Mouse (Mus musculus): ENCODE results near the gene Nop58. TPM values are rescaled to one million over a fixed set of nuclear protein-coding genes. Genes with fewer than 3 reads are reported as not detected.

The Nop58 gene
- polyA plus RNA-seq, 1 experiment from 2014 or later = 232 TPM

- Histone ChIP-seq H3K9me3 (replicated peaks; ENCODE audit: control insufficient read depth, low read length) (no peaks in the 10 kb centered on the region), H3K4me2 (ENCODE audit: low read depth, low read length) (no peak overlapping the region), H3K27me3 (ENCODE audit: control insufficient read depth, insufficient read depth, low read length) (no peaks in the 10 kb centered on the region), H3K4me3 (replicated peaks; ENCODE audit: low read length) (no peak overlapping the region), H3K4me1 (ENCODE audit: control insufficient read depth, insufficient read depth, low read length) (no peaks in the 10 kb centered on the region), H3K9ac (ENCODE audit: low read length) (no peak overlapping the region), H3K36me3 (ENCODE audit: control insufficient read depth, insufficient read depth, low read length) (peaks cover 29% of the 10 kb centered on the region), H3K27ac (ENCODE audit: low read length) (no peak overlapping the region)
- 76% methylated on average over 5 of the region's 5 CpGs for WGBS
- no peak for ATAC-seq (ENCODE audit: insufficient read depth, low FRiP score)
Observed at GRCm38 (mm10) chr1:59697751-59698150, 13.0 kb downstream of the Nop58 start.

- H3K4me1 ChIP-seq (ENCODE audit: control insufficient read depth, insufficient read depth, low read length) = no peaks in the 10 kb centered on the region
- no peak overlapping the region for H3K4me2 ChIP-seq (ENCODE audit: low read depth, low read length)
- ATAC-seq (ENCODE audit: insufficient read depth, low FRiP score) = no peak
- no peak overlapping the region for H3K4me3 ChIP-seq (replicated peaks; ENCODE audit: low read length)
- H3K9ac ChIP-seq (ENCODE audit: low read length) = no peak overlapping the region
- H3K36me3 ChIP-seq (ENCODE audit: control insufficient read depth, insufficient read depth, low read length) = peaks cover 29% of the 10 kb centered on the region
- H3K27me3 ChIP-seq (ENCODE audit: control insufficient read depth, insufficient read depth, low read length) = no peaks in the 10 kb centered on the region
- WGBS = 94% methylated on average over 3 of the region's 3 CpGs
- H3K9me3 ChIP-seq (replicated peaks; ENCODE audit: control insufficient read depth, low read length) = no peaks in the 10 kb centered on the region
- no peak overlapping the region for H3K27ac ChIP-seq (ENCODE audit: low read length)
Observed at GRCm38 (mm10) chr1:59698207-59698606, 13.4 kb downstream of the Nop58 start.

- Histone ChIP-seq H3K27me3 (ENCODE audit: control insufficient read depth, insufficient read depth, low read length) (no peaks in the 10 kb centered on the region), H3K4me2 (ENCODE audit: low read depth, low read length) (no peak overlapping the region), H3K9ac (ENCODE audit: low read length) (no peak overlapping the region), H3K27ac (ENCODE audit: low read length) (no peak overlapping the region), H3K9me3 (replicated peaks; ENCODE audit: control insufficient read depth, low read length) (no peaks in the 10 kb centered on the region), H3K4me1 (ENCODE audit: control insufficient read depth, insufficient read depth, low read length) (no peaks in the 10 kb centered on the region), H3K4me3 (replicated peaks; ENCODE audit: low read length) (no peak overlapping the region), H3K36me3 (ENCODE audit: control insufficient read depth, insufficient read depth, low read length) (peaks cover 45% of the 10 kb centered on the region)
- ATAC-seq (ENCODE audit: insufficient read depth, low FRiP score) = no peak
- WGBS = 100% methylated on average over 1 of the region's 1 CpGs
Observed at GRCm38 (mm10) chr1:59701766-59702165, 17.0 kb downstream of the Nop58 start.

GRCm38 (mm10) chr1:59719900-59720299, 35.1 kb downstream of the Nop58 start:
- WGBS = 43% methylated on average over 4 of the region's 4 CpGs

GRCm38 (mm10) chr1:59725661-59726060, 40.9 kb downstream of the Nop58 start:
- Histone ChIP-seq H3K27ac (ENCODE audit: low read length) (no peak overlapping the region; the same call in 1 of the 2 replicates), H3K4me3 (replicated peaks; ENCODE audit: low read length) (no peak overlapping the region), H3K4me2 (ENCODE audit: low read depth, low read length) (no peak overlapping the region), H3K9ac (ENCODE audit: low read length) (no peak overlapping the region), H3K27me3 (ENCODE audit: control insufficient read depth, insufficient read depth, low read length) (no peaks in the 10 kb centered on the region), H3K9me3 (replicated peaks; ENCODE audit: control insufficient read depth, low read length) (no peaks in the 10 kb centered on the region), H3K4me1 (ENCODE audit: control insufficient read depth, insufficient read depth, low read length) (no peaks in the 10 kb centered on the region), H3K36me3 (ENCODE audit: control insufficient read depth, insufficient read depth, low read length) (no peaks in the 10 kb centered on the region)
- WGBS = 58% methylated on average over 4 of the region's 4 CpGs
- no peak for ATAC-seq (ENCODE audit: insufficient read depth, low FRiP score)

More at GRCm38 (mm10) chr1:59719900-59720299, 35.1 kb downstream of the Nop58 start:
- Histone ChIP-seq H3K27me3 (ENCODE audit: control insufficient read depth, insufficient read depth, low read length) (no peaks in the 10 kb centered on the region), H3K9ac (ENCODE audit: low read length) (no peak overlapping the region), H3K9me3 (replicated peaks; ENCODE audit: control insufficient read depth, low read length) (no peaks in the 10 kb centered on the region), H3K4me3 (replicated peaks; ENCODE audit: low read length) (no peak overlapping the region), H3K4me2 (ENCODE audit: low read depth, low read length) (no peak overlapping the region), H3K27ac (ENCODE audit: low read length) (no peak overlapping the region), H3K36me3 (ENCODE audit: control insufficient read depth, insufficient read depth, low read length) (no peaks in the 10 kb centered on the region; the same call in 1 of the 2 replicates), H3K4me1 (ENCODE audit: control insufficient read depth, insufficient read depth, low read length) (no peaks in the 10 kb centered on the region)
- ATAC-seq (ENCODE audit: insufficient read depth, low FRiP score) = no peak

GRCm38 (mm10) chr1:59730106-59730505, 45.3 kb downstream of the Nop58 start:
- Histone ChIP-seq H3K4me2 (ENCODE audit: low read depth, low read length) (no peak overlapping the region), H3K9ac (ENCODE audit: low read length) (no peak overlapping the region), H3K27me3 (ENCODE audit: control insufficient read depth, insufficient read depth, low read length) (no peaks in the 10 kb centered on the region), H3K36me3 (ENCODE audit: control insufficient read depth, insufficient read depth, low read length) (no peaks in the 10 kb centered on the region), H3K27ac (ENCODE audit: low read length) (no peak overlapping the region), H3K9me3 (replicated peaks; ENCODE audit: control insufficient read depth, low read length) (no peaks in the 10 kb centered on the region), H3K4me1 (ENCODE audit: control insufficient read depth, insufficient read depth, low read length) (no peaks in the 10 kb centered on the region), H3K4me3 (replicated peaks; ENCODE audit: low read length) (no peak overlapping the region)
- ATAC-seq (ENCODE audit: insufficient read depth, low FRiP score) = no peak
- 82% methylated on average over 8 of the region's 8 CpGs for WGBS

GRCm38 (mm10) chr1:59730737-59731136, 46.0 kb downstream of the Nop58 start:
- Histone ChIP-seq H3K9me3 (replicated peaks; ENCODE audit: control insufficient read depth, low read length) (no peaks in the 10 kb centered on the region), H3K27me3 (ENCODE audit: control insufficient read depth, insufficient read depth, low read length) (no peaks in the 10 kb centered on the region), H3K4me1 (ENCODE audit: control insufficient read depth, insufficient read depth, low read length) (no peaks in the 10 kb centered on the region), H3K27ac (ENCODE audit: low read length) (no peak overlapping the region), H3K4me3 (replicated peaks; ENCODE audit: low read length) (no peak overlapping the region), H3K36me3 (ENCODE audit: control insufficient read depth, insufficient read depth, low read length) (no peaks in the 10 kb centered on the region), H3K9ac (ENCODE audit: low read length) (no peak overlapping the region), H3K4me2 (ENCODE audit: low read depth, low read length) (no peak overlapping the region)
- ATAC-seq (ENCODE audit: insufficient read depth, low FRiP score) = no peak
- WGBS = 84% methylated on average over 4 of the region's 4 CpGs

GRCm38 (mm10) chr1:59734076-59734475, 49.3 kb downstream of the Nop58 start:
- H3K4me3 ChIP-seq (replicated peaks; ENCODE audit: low read length) = no peak overlapping the region
- H3K27me3 ChIP-seq (ENCODE audit: control insufficient read depth, insufficient read depth, low read length) = no peaks in the 10 kb centered on the region
- no peaks in the 10 kb centered on the region for H3K36me3 ChIP-seq (ENCODE audit: control insufficient read depth, insufficient read depth, low read length)
- H3K27ac ChIP-seq (ENCODE audit: low read length) = no peak overlapping the region
- WGBS = 52% methylated on average over 6 of the region's 6 CpGs
- no peak overlapping the region for H3K4me2 ChIP-seq (ENCODE audit: low read depth, low read length)
- no peaks in the 10 kb centered on the region for H3K4me1 ChIP-seq (ENCODE audit: control insufficient read depth, insufficient read depth, low read length)
- no peak overlapping the region for H3K9ac ChIP-seq (ENCODE audit: low read length)
- no peak for ATAC-seq (ENCODE audit: insufficient read depth, low FRiP score)
- no peaks in the 10 kb centered on the region for H3K9me3 ChIP-seq (replicated peaks; ENCODE audit: control insufficient read depth, low read length)

- Histone ChIP-seq H3K27ac (ENCODE audit: low read length) (no peak overlapping the region), H3K4me3 (replicated peaks; ENCODE audit: low read length) (no peak overlapping the region), H3K4me1 (ENCODE audit: control insufficient read depth, insufficient read depth, low read length) (no peaks in the 10 kb centered on the region), H3K27me3 (ENCODE audit: control insufficient read depth, insufficient read depth, low read length) (no peaks in the 10 kb centered on the region), H3K9me3 (replicated peaks; ENCODE audit: control insufficient read depth, low read length) (no peaks in the 10 kb centered on the region), H3K36me3 (ENCODE audit: control insufficient read depth, insufficient read depth, low read length) (no peaks in the 10 kb centered on the region), H3K9ac (ENCODE audit: low read length) (no peak overlapping the region), H3K4me2 (ENCODE audit: low read depth, low read length) (no peak overlapping the region)
- 55% methylated on average over 6 of the region's 6 CpGs for WGBS
- ATAC-seq (ENCODE audit: insufficient read depth, low FRiP score) = no peak
Observed at GRCm38 (mm10) chr1:59738768-59739414, 54.1 kb downstream of the Nop58 start.

All from stomach, embryonic 16.5 days (tissue).